In genomic region chr7:83794705-83795104, GRCm38 (mm10) we compare ENCODE assay signal across 8 mouse cellular contexts. TPM values are rescaled to one million over a fixed set of nuclear protein-coding genes. Genes with fewer than 3 reads are reported as not detected.
A peak's percentile ranks its signal among the peaks of the same experiment; 100 is the strongest.
DNase-seq lines count a peak whose midpoint lies in the region; ATAC-seq and TF ChIP-seq lines count a peak whose summit lies in the region.

Gene Cfap161 (minus strand): TSS chr7:83794880.

- no peak within 1 kb of the TSS for H3K9ac ChIP-seq in embryonic facial prominence, embryonic 14.5 days (ENCODE audit: low read depth, low read length)

- H3K9me3 ChIP-seq in E14TG2a.4 (ENCODE audit: low read length), result no peaks in the 10 kb centered on the region
- H3K9me3 ChIP-seq in embryonic facial prominence, embryonic 14.5 days (ENCODE audit: control insufficient read depth, low read length), result no peaks in the 10 kb centered on the region

- peaks cover 16% of the 10 kb centered on the region for H3K4me1 ChIP-seq in E14TG2a.4 (replicated peaks; ENCODE audit: low read depth, low read length)
- H3K4me1 ChIP-seq in embryonic facial prominence, embryonic 14.5 days (ENCODE audit: control insufficient read depth, insufficient read depth, low read length), result peaks cover 13% of the 10 kb centered on the region

- H3K27me3 ChIP-seq in E14TG2a.4 (ENCODE audit: insufficient read depth, low read length), result peaks cover 3% of the 10 kb centered on the region; the same call in 1 of the 2 replicates
- no peaks in the 10 kb centered on the region for H3K27me3 ChIP-seq in embryonic facial prominence, embryonic 14.5 days (replicated peaks; ENCODE audit: control insufficient read depth, insufficient read depth, low read length)

- DNase-seq in cerebellum, postnatal 4 days (ENCODE audit: low spot score in 2 of 2), result peak; percentile 48 to 74
- no peak for DNase-seq in cerebellum, adult 9-11 months
- peak; percentile 94 for DNase-seq in embryonic facial prominence, embryonic 14.5 days (ENCODE audit: low spot score)
- DNase-seq in kidney, postnatal 10 days, result peak; percentile 74
- DNase-seq in yolk sac, embryonic 10.5 days (ENCODE audit: low spot score), result peak; percentile 73
- DNase-seq in cerebellum, adult 11 months, result no peak

- H3K36me3 ChIP-seq in E14TG2a.4 (ENCODE audit: insufficient read depth, low read length), result no peaks in the 10 kb centered on the region
- no peaks in the 10 kb centered on the region for H3K36me3 ChIP-seq in embryonic facial prominence, embryonic 14.5 days (ENCODE audit: control insufficient read depth, insufficient read depth, low read length)

- peak within 1 kb of the TSS; percentile 43; the same call in 1 of the 2 replicates for H3K4me3 ChIP-seq in E14TG2a.4 (replicated peaks; ENCODE audit: low read length)
- no peak within 1 kb of the TSS for H3K4me3 ChIP-seq in embryonic facial prominence, embryonic 14.5 days (ENCODE audit: low read depth, low read length)

- peak; percentile 93 for ATAC-seq in embryonic facial prominence, embryonic 14.5 days (ENCODE audit: low read depth)
- 0 out of 2 replicates have a peak, but pooled peaks have one; percentile 34 for ATAC-seq in megakaryocyte progenitor cell, adult 5-6 weeks (replicated peaks; ENCODE audit: poor library complexity)

- no peak for TF ChIP-seq CTCF in E14TG2a.4 (conservative IDR thresholded peaks at IDR 0.05; ENCODE audit: low read length)

- WGBS in embryonic facial prominence, embryonic 14.5 days, result 12% methylated on average over 14 of the region's 14 CpGs

- peak within 1 kb of the TSS; percentile 29 for H3K4me2 ChIP-seq in embryonic facial prominence, embryonic 14.5 days (ENCODE audit: low read depth, low read length)

- H3K27ac ChIP-seq in embryonic facial prominence, embryonic 14.5 days (replicated peaks; ENCODE audit: low read depth, low read length), result no peak within 1 kb of the TSS

RNA-seq across cellular contexts. Expression of gene Cfap161, which starts in this region (rescaled TPM):
- 2.0 and 4.3 TPM in 2 replicates for polyA plus RNA-seq in embryonic facial prominence, embryonic 14.5 days (2014; fragmentation: Nextera tagmentation; extraction: Ambion mirVana)
- total RNA-seq in megakaryocyte progenitor cell, adult 5-6 weeks (2015), result not detected in 2 replicates
- not detected in 2 replicates for total RNA-seq in megakaryocyte progenitor cell, adult 5-6 weeks (2017)

Comparison
In these comparisons a context has a peak if more than half of its experiments do, and no peak if none do; other contexts are left out.
1. DNase-seq: peak in cerebellum, postnatal 4 days (2 of 2), embryonic facial prominence, embryonic 14.5 days (single experiment), kidney, postnatal 10 days (single experiment) and yolk sac, embryonic 10.5 days (single experiment); none in cerebellum, adult 9-11 months (single experiment) and cerebellum, adult 11 months (single experiment).
2. Peak in ATAC-seq in megakaryocyte progenitor cell, adult 5-6 weeks; RNA of the gene not detected or under 1 TPM.